Mouse (Mus musculus) limb, embryonic 14.5 days (tissue): ENCODE data around the gene Col8a1. TPM values are rescaled to one million over a fixed set of nuclear protein-coding genes. Genes with fewer than 3 reads are reported as not detected.

ENCODE experiments used
- ATAC-seq: fragments of 200-750 bp; cut with Nextera tagmentation; 2 replicates; pipeline ENCODE4 v1.8.0; 2017; ENCODE audit warnings: low read depth, moderate number of reproducible peaks, moderate TSS enrichment; ENCODE audit not compliant: low FRiP score
- DNase-seq: peaks from one replicate; pipeline ENCODE4 v3.0.0-alpha.2; 2015; ENCODE audit warnings: low spot score
- H3K27ac ChIP-seq: fragments of 300-500 bp; sonication (generic); replicated peaks from 2 replicates; pipeline ENCODE4 v1.5.1; 2014; ENCODE audit warnings: low read depth, mild to moderate bottlenecking, low read length, moderate library complexity, mixed read lengths
- H3K27me3 ChIP-seq: fragments of 300-500 bp; sonication (generic); 2 replicates; pipeline ENCODE4 v1.6.1; 2014; ENCODE audit warnings: low read length, mixed read lengths; ENCODE audit not compliant: control insufficient read depth, insufficient read depth
- H3K36me3 ChIP-seq: fragments of 300-500 bp; sonication (generic); 2 replicates; pipeline ENCODE4 v1.6.1; 2014; ENCODE audit warnings: mild to moderate bottlenecking, low read length, moderate library complexity, mixed read lengths; ENCODE audit not compliant: control insufficient read depth, insufficient read depth
- H3K4me1 ChIP-seq: fragments of 300-500 bp; sonication (generic); 2 replicates; pipeline ENCODE4 v1.6.1; 2014; ENCODE audit warnings: antibody characterized with exemption, low read length, mixed read lengths; ENCODE audit not compliant: control insufficient read depth, insufficient read depth
- H3K4me2 ChIP-seq: fragments of 300-500 bp; sonication (generic); replicated peaks from 2 replicates; pipeline ENCODE4 v1.6.1; 2014; ENCODE audit warnings: low read depth, mild to moderate bottlenecking, low read length, moderate library complexity; ENCODE audit not compliant: severe bottlenecking
- H3K4me3 ChIP-seq: fragments of 300-500 bp; sonication (generic); replicated peaks from 2 replicates; pipeline ENCODE4 v1.5.1; 2014; ENCODE audit warnings: low read length
- H3K9ac ChIP-seq: fragments of 300-500 bp; sonication (generic); 2 replicates; pipeline ENCODE4 v1.6.1; 2014; ENCODE audit warnings: mild to moderate bottlenecking, low read depth, low read length, moderate library complexity; ENCODE audit not compliant: severe bottlenecking
- H3K9me3 ChIP-seq: fragments of 300-500 bp; sonication (generic); 2 replicates; pipeline ENCODE4 v1.6.1; 2016; ENCODE audit warnings: low read length; ENCODE audit not compliant: control insufficient read depth
- POLR2A ChIP-seq: fragments of 200-500 bp; IDR thresholded peaks from 2 replicates; pipeline ENCODE4 v1.8.0; 2012; ENCODE audit warnings: inconsistent platforms, mild to moderate bottlenecking, moderate library complexity, borderline replicate concordance; ENCODE audit not compliant: insufficient read depth, insufficient read length; ENCODE audit errors: extremely low read depth
- WGBS: fragments of 180-500 bp; shearing (Covaris S2); extraction: QIAGEN DNeasy Blood & Tissue Kit; methylation state at CpG from one replicate; pipeline ENCODE4 v1.1.7; 2014; 5-methylcytosine and 5-hydroxymethylcytosine counted together
- polyA plus RNA-seq, 2 experiments: library from polyadenylated mRNA; depleted of rRNA in 1 of 2; stranded (reverse) in 1 of 2; unstranded in 1 of 2; fragments of >200 nt; fragmentation: Nextera tagmentation in 1 of 2; extraction: Ambion mirVana in 1 of 2; gene quantifications; 2 replicates each; pipeline versions ENCODE4 v1.2.1 to v1.2.3; 2012 to 2014

The Col8a1 gene
- polyA plus RNA-seq (2012; rRNA removed) = 10.0 and 10.2 TPM in 2 replicates
- 22.5 and 23.8 TPM in 2 replicates for polyA plus RNA-seq (2014; fragmentation: Nextera tagmentation; extraction: Ambion mirVana)

DNA sequence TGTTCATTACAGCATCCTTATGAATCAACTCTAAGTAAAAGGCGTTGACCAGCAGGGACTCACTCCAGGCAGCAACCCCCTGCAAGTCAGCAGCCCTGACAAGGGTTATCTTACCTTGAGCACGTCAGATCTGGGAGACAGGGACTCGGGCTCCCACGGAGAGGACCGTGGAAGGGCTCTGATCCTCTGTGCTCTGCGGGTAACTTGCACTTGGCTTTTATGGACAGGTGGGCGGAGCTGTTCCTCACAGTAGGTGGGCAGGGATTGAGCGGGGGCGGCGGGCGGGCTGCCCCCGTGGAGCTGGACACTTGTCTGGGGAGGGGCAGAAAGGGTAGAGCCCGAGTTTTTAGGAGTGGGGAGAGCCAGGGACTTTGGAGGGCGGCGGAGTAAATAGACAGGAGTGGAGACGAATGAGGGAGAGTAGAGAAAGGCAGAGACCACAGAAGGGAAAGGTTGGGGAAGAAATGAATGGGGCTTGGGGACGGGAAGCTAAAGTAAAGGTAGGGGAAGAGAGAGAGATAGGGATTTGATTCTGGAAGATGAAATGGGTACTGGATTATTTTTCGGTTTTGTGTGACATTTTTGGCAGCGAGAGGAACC lies at the start of gene Col8a1:
TSS of gene Col8a1 (minus strand) at position 212 of the 600 bp plus-strand sequence.
- no peak for TF ChIP-seq POLR2A
- peak within 1 kb of the TSS; percentile 42 for H3K4me3 ChIP-seq
- ATAC-seq (no peak), DNase-seq (no peak)
- peak within 1 kb of the TSS; percentile 59 for H3K9ac ChIP-seq
- peaks cover 16% of the 10 kb centered on the region for H3K4me1 ChIP-seq
- 3% methylated on average over 19 of the region's 19 CpGs for WGBS
- H3K27me3 ChIP-seq = no peaks in the 10 kb centered on the region
- H3K4me2 ChIP-seq = peak within 1 kb of the TSS; percentile 72
- H3K27ac ChIP-seq = no peak within 1 kb of the TSS
- H3K36me3 ChIP-seq = no peaks in the 10 kb centered on the region
- H3K9me3 ChIP-seq = no peaks in the 10 kb centered on the region

DNA sequence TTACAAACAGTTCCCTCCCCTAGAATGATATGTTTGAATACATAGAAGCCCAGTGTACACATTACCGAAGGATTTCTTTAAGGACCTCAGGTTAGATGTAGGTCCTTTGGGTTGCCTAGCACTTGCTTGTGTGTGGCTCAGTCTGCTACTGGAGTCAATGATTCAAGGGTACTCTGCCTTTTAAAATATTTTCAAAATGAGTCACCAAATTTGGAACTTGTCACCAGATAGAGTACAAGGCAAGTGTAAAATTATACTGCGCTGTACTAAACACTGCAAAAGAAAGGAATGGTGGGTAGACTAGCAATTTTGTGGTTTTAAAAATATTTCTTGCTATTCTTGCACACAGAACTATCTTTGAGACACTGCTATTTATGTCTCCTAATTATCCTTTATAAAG lies 47.3 kb upstream of the Col8a1 start:
- no peaks in the 10 kb centered on the region for H3K27me3 ChIP-seq
- H3K9me3 ChIP-seq = no peaks in the 10 kb centered on the region
- WGBS = 94% methylated on average over 2 of the region's 2 CpGs
- H3K36me3 ChIP-seq = no peaks in the 10 kb centered on the region
- no peak overlapping the region for H3K4me2 ChIP-seq
- TF ChIP-seq POLR2A = no peak
- no peak overlapping the region for H3K9ac ChIP-seq
- no peaks in the 10 kb centered on the region for H3K4me1 ChIP-seq
- ATAC-seq = no peak
- no peak overlapping the region for H3K4me3 ChIP-seq
- no peak overlapping the region for H3K27ac ChIP-seq
- no peak for DNase-seq

DNA sequence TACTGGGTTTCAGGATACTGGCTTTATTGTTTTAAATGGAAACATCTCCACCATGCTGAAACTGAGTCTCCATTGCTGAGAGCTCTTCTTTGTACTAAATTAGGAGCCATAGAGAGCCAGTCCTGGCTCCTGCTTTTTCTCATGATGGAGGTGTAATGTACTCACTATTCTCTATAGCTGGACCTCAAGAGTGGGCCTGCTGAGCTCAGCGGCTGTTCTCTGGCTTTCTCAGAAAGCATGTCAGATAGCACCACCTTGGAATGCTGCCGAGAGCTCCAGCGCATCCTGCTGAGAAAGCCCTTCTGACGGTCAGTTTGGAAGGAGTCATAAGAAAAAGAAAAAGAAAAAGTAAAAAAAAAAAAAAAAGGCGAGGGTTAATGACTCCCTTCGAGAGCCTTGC lies 41.8 kb upstream of the Col8a1 start:
- Histone ChIP-seq H3K27me3 (no peaks in the 10 kb centered on the region), H3K4me3 (no peak overlapping the region), H3K9ac (no peak overlapping the region), H3K4me1 (no peaks in the 10 kb centered on the region), H3K27ac (no peak overlapping the region), H3K9me3 (no peaks in the 10 kb centered on the region), H3K4me2 (no peak overlapping the region), H3K36me3 (no peaks in the 10 kb centered on the region)
- ATAC-seq (no peak), DNase-seq (no peak)
- no peak for TF ChIP-seq POLR2A
- WGBS = 59% methylated on average over 6 of the region's 6 CpGs

DNA sequence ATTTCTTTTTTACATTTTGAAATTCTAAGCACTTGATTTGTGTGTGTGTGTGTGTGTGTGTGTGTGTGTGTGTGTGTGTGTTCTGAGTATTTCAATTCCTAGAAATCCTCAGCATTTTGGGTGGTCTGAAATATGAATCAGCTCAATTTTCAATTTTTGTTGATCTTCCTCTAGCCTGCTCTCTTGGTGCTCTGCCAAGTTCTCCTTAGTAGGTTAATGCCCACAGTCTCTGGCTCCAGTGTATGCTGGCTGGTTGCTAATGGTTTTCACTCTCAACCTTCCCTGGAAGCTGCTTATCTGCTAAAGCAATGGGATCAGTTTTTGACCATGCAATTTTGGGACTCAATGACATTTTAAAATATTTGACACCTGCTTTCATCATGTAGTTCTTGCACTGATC lies 24.5 kb upstream of the Col8a1 start:
- no peak for ATAC-seq
- TF ChIP-seq POLR2A = no peak
- Histone ChIP-seq H3K27ac (no peak overlapping the region), H3K27me3 (no peaks in the 10 kb centered on the region), H3K4me2 (no peak overlapping the region), H3K36me3 (no peaks in the 10 kb centered on the region), H3K4me3 (no peak overlapping the region), H3K9me3 (no peaks in the 10 kb centered on the region), H3K4me1 (no peaks in the 10 kb centered on the region), H3K9ac (no peak overlapping the region)
- DNase-seq = peak; percentile 57

DNA sequence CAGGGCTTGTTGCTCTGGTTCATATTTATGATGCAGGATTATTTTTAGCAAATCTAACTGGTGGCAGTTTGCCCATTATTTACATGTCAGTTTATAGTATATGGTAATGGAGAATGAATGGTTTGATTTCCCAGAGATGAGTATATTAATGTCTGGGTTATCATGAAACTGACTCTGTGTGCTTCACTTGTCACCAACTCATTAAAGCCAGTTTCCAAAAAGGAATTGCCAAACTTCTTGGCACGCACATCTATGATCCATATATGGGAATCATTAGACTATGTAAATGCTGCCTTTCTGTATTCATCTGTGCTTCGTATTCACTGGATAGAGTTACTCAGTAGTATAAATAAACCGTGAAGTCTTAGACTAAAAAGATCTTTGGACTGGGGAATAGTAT lies 11.1 kb upstream of the Col8a1 start:
- no peak overlapping the region for H3K9ac ChIP-seq
- no peaks in the 10 kb centered on the region for H3K4me1 ChIP-seq
- no peak overlapping the region for H3K27ac ChIP-seq
- WGBS = 77% methylated on average over 3 of the region's 3 CpGs
- H3K9me3 ChIP-seq = no peaks in the 10 kb centered on the region
- H3K4me3 ChIP-seq = no peak overlapping the region
- no peak for ATAC-seq
- no peaks in the 10 kb centered on the region for H3K27me3 ChIP-seq
- DNase-seq = no peak
- H3K4me2 ChIP-seq = no peak overlapping the region
- H3K36me3 ChIP-seq = no peaks in the 10 kb centered on the region
- TF ChIP-seq POLR2A = no peak
